ENCODE assay signal across 21 mouse cellular contexts in the genomic region with DNA sequence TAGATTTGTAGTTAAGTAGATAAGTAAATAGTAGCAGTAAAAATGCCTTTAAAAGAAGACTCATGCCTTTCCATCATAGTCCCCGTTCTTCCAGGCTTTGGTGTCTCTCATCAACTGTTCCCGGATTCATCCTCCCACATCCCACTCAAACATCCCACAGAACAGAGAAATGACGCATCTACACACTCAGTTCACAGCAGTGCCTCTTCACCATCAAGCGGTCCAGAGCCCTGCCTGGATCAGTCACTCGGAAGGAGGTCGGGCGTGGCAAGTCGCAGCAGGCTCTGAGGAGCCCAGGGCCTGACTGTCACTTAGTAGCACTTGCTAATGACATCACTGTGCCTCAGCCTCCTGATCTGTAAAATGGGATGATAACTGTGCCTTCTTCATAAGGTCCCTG.
DNase-seq lines count a peak whose midpoint lies in the region; ATAC-seq and TF ChIP-seq lines count a peak whose summit lies in the region.
"Had no signal": no experiment of that assay in that cellular context is flagged by ENCODE, and none has a peak within 500 bp of the region (broad histone marks: within the 10 kb centered on the region; RNA-seq: fewer than 3 reads in every experiment).

No protein-coding gene starts in this region.

- no peak for TF ChIP-seq CTCF in layer of hippocampus, adult 2 months (conservative IDR thresholded peaks at IDR 0.05)
- TF ChIP-seq CTCF in midbrain, postnatal 0 days (IDR thresholded peaks at IDR 0.05): no peak

- ATAC-seq in midbrain, embryonic 12.5 days (ENCODE audit: low FRiP score, low read depth): no peak
- ATAC-seq in midbrain, postnatal 0 days (ENCODE audit: low FRiP score): no peak
- ATAC-seq: CD4-positive, CD25-positive, alpha-beta regulatory T cell, adult 4 months; intestine, postnatal 0 days had no signal

- H3K4me1 ChIP-seq in midbrain, embryonic 12.5 days: peaks cover 30% of the 10 kb centered on the region
- peaks cover 2% of the 10 kb centered on the region; the same call in 1 of the 2 replicates for H3K4me1 ChIP-seq in midbrain, postnatal 0 days (ENCODE audit: insufficient read depth, low read length)
- H3K4me1 ChIP-seq: embryonic facial prominence, embryonic 13.5 days had no signal

- H3K4me3 ChIP-seq in layer of hippocampus, adult 2 months: peak overlapping the region; percentile 5; the same call in 1 of the 2 replicates
- H3K4me3 ChIP-seq in midbrain, embryonic 12.5 days: no peak overlapping the region
- no peak overlapping the region for H3K4me3 ChIP-seq in midbrain, postnatal 0 days (ENCODE audit: low read depth, low read length)
- H3K4me3 ChIP-seq: embryonic facial prominence, embryonic 13.5 days; erythroblast, embryonic 14.5 days; forebrain, embryonic 12.5 days had no signal

- WGBS in midbrain, embryonic 12.5 days: 89% methylated on average over 8 of the region's 8 CpGs
- 96% methylated on average over 8 of the region's 8 CpGs for WGBS in midbrain, postnatal 0 days

- H3K9me3 ChIP-seq in midbrain, embryonic 12.5 days: no peaks in the 10 kb centered on the region
- H3K9me3 ChIP-seq in midbrain, postnatal 0 days (ENCODE audit: low read length): no peaks in the 10 kb centered on the region
- H3K9me3 ChIP-seq: embryonic facial prominence, embryonic 13.5 days; forebrain, embryonic 12.5 days had no signal

- no peak overlapping the region for H3K4me2 ChIP-seq in midbrain, embryonic 12.5 days (replicated peaks)
- no peak overlapping the region for H3K4me2 ChIP-seq in midbrain, postnatal 0 days (ENCODE audit: low read depth, low read length, poor library complexity, severe bottlenecking)
- H3K4me2 ChIP-seq: embryonic facial prominence, embryonic 13.5 days; forebrain, embryonic 12.5 days; midbrain, embryonic 11.5 days had no signal

- H3K36me3 ChIP-seq in midbrain, embryonic 12.5 days: 0 out of 2 replicates have a peak, but pooled peaks cover 4% of the 10 kb centered on the region
- peaks cover 3% of the 10 kb centered on the region; the same call in 1 of the 2 replicates for H3K36me3 ChIP-seq in midbrain, postnatal 0 days (ENCODE audit: insufficient read depth, low read length)
- H3K36me3 ChIP-seq: embryonic facial prominence, embryonic 13.5 days had no signal

- peak; percentile 71 to 85 for DNase-seq in frontal cortex, adult 2 months (ENCODE audit: extremely low spot score in 1 of 2, low spot score in 1 of 2)
- no peak for DNase-seq in frontal cortex, postnatal 25 days (ENCODE audit: low spot score in 2 of 2)
- DNase-seq in layer of hippocampus, adult 2 months (ENCODE audit: low spot score in 2 of 2): peak in 1 of 2 experiments; percentile 76
- no peak for DNase-seq in layer of hippocampus, adult 8-10 months (ENCODE audit: low spot score in 2 of 2)
- no peak for DNase-seq in midbrain, postnatal 0 days (ENCODE audit: low spot score)
- DNase-seq in left cerebral cortex, postnatal 25 days (ENCODE audit: low spot score in 2 of 2): peak; percentile 67 to 91
- no peak for DNase-seq in urinary bladder, adult 2 months (ENCODE audit: low spot score)
- DNase-seq: adrenal gland, postnatal 36 days; cerebellum, adult 11 months; cerebellum, postnatal 14 days; kidney, postnatal 25 days; lung, postnatal 4 days; thymus, adult 2 months; thymus, postnatal 4 days had no signal

- H3K27ac ChIP-seq in layer of hippocampus, adult 2 months: peak overlapping the region; percentile 87
- peak overlapping the region; percentile 35; the same call in 1 of the 2 replicates for H3K27ac ChIP-seq in midbrain, embryonic 12.5 days (replicated peaks)
- H3K27ac ChIP-seq in midbrain, postnatal 0 days (ENCODE audit: low read depth, low read length): no peak overlapping the region
- H3K27ac ChIP-seq: embryonic facial prominence, embryonic 13.5 days had no signal

- intact Hi-C loops in left cerebral cortex, postnatal 25 days (cut with DNase I): loop anchor here (2.0 kb wide), 1 partner anchor 14 kb away; no protein-coding TSS in a partner anchor

- no peaks in the 10 kb centered on the region for H3K27me3 ChIP-seq in midbrain, embryonic 12.5 days
- H3K27me3 ChIP-seq in midbrain, postnatal 0 days (ENCODE audit: insufficient read depth, low read length): no peaks in the 10 kb centered on the region
- H3K27me3 ChIP-seq: embryonic facial prominence, embryonic 13.5 days; forebrain, embryonic 12.5 days had no signal

- H3K9ac ChIP-seq in midbrain, embryonic 12.5 days (replicated peaks): no peak overlapping the region
- H3K9ac ChIP-seq in midbrain, postnatal 0 days (replicated peaks; ENCODE audit: low read length, poor library complexity, severe bottlenecking): no peak overlapping the region
- H3K9ac ChIP-seq: embryonic facial prominence, embryonic 13.5 days; forebrain, embryonic 12.5 days had no signal

Comparison
In these comparisons a context has a peak if more than half of its experiments do, and no peak if none do; other contexts are left out.
1. DNase-seq: peak in frontal cortex, adult 2 months (2 of 2) and left cerebral cortex, postnatal 25 days (2 of 2); none in frontal cortex, postnatal 25 days (0 of 2), layer of hippocampus, adult 8-10 months (0 of 2), midbrain, postnatal 0 days (single experiment) and urinary bladder, adult 2 months (single experiment).